Mouse (Mus musculus) intestine, embryonic 16.5 days (tissue): ENCODE measurements at regions not wholly inside any gene's neighbourhood (a gene's known extent, or its start where the extent isn't known, plus 50 kb on each side); places are given as distances from the start of the nearest gene placed in this dataset.

Experiments
- ATAC-seq: fragments of 200-750 bp; cut with Nextera tagmentation; 2 replicates; pipeline ENCODE4 v1.8.0; 2017; ENCODE audit warnings: moderate TSS enrichment, moderate library complexity
- H3K27ac ChIP-seq: fragments of 300-500 bp; sonication (generic); 2 replicates; pipeline ENCODE4 v1.5.1; 2014; ENCODE audit warnings: mild to moderate bottlenecking, low read length
- H3K27me3 ChIP-seq: fragments of 300-500 bp; sonication (generic); replicated peaks from 2 replicates; pipeline ENCODE4 v1.6.1; 2014; ENCODE audit warnings: low read length, control low read depth, mixed read lengths; ENCODE audit not compliant: control insufficient read depth, insufficient read depth
- H3K36me3 ChIP-seq: fragments of 300-500 bp; sonication (generic); 2 replicates; pipeline ENCODE4 v1.6.1; 2014; ENCODE audit warnings: low read length, control low read depth; ENCODE audit not compliant: control insufficient read depth, insufficient read depth
- H3K4me1 ChIP-seq: fragments of 300-500 bp; sonication (generic); 2 replicates; pipeline ENCODE4 v1.6.1; 2014; ENCODE audit warnings: low read length, control low read depth, mixed read lengths; ENCODE audit not compliant: control insufficient read depth, insufficient read depth
- H3K4me2 ChIP-seq: fragments of 300-500 bp; sonication (generic); 2 replicates; pipeline ENCODE4 v1.6.1; 2014; ENCODE audit warnings: low read depth, low read length, control low read depth
- H3K4me3 ChIP-seq: fragments of 300-500 bp; sonication (generic); 2 replicates; pipeline ENCODE4 v1.5.1; 2014; ENCODE audit warnings: mild to moderate bottlenecking, low read length
- H3K9ac ChIP-seq: fragments of 300-500 bp; sonication (generic); 2 replicates; pipeline ENCODE4 v1.6.1; 2014; ENCODE audit warnings: low read depth, low read length
- H3K9me3 ChIP-seq: fragments of 300-500 bp; sonication (generic); 2 replicates; pipeline ENCODE4 v1.6.1; 2016; ENCODE audit warnings: low read length, control low read depth; ENCODE audit not compliant: control insufficient read depth
- WGBS: fragments of 180-500 bp; shearing (Covaris S2); extraction: QIAGEN DNeasy Blood & Tissue Kit; methylation state at CpG from one replicate; pipeline ENCODE4 v1.1.7; 2014; 5-methylcytosine and 5-hydroxymethylcytosine counted together

DNA sequence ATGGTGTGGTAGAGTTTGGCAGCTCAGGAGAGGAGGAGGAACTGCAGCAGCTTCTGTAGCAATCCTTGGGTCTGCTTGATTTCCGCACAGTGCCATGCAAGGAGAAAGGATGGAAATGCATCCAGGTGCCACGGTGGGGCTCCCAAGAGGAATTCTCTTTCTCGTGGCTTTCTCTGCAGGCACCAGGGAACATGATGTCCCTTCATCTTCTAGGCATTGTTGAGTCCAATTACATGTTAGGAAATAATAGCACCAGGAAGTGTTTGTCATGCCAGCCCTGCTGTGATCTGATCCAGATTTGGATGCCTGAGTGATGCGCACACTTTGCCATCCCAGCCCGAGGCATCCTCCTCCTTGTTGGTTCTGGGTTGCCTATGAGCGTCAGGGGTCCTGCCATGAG, 72.6 kb upstream of the Agap1 start:
- no peaks in the 10 kb centered on the region for H3K4me1 ChIP-seq
- H3K27me3 ChIP-seq = no peaks in the 10 kb centered on the region
- no peaks in the 10 kb centered on the region for H3K9me3 ChIP-seq
- WGBS = 78% methylated on average over 6 of the region's 6 CpGs
- no peaks in the 10 kb centered on the region for H3K36me3 ChIP-seq
- H3K27ac ChIP-seq = no peak overlapping the region
- no peak overlapping the region for H3K4me2 ChIP-seq
- H3K9ac ChIP-seq = no peak overlapping the region
- no peak overlapping the region for H3K4me3 ChIP-seq
- no peak for ATAC-seq

DNA sequence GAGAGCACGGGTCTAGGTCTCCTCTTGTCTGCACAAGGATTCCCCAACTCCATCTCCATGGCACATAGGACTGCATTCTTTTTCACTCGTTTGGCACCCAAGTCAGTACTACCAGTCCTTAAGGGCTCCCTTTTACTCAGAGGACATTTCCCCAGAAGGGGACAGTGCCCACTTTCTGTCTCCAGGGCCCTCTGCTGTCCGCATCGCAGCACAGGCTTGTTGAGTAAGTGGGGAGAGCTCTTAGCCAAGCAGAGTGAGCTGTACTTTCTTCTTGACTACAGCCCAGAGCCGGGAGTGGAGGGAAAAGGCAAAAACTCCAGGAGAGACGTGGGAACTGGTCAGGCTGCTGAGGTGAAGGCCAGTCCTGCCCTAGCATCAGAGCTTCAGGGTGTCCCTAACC, 69.5 kb upstream of the Agap1 start:
- Histone ChIP-seq H3K4me2 (no peak overlapping the region), H3K9ac (no peak overlapping the region), H3K4me3 (no peak overlapping the region), H3K27ac (no peak overlapping the region), H3K27me3 (no peaks in the 10 kb centered on the region), H3K4me1 (no peaks in the 10 kb centered on the region), H3K36me3 (no peaks in the 10 kb centered on the region), H3K9me3 (no peaks in the 10 kb centered on the region)
- ATAC-seq = no peak
- WGBS = 70% methylated on average over 6 of the region's 6 CpGs

DNA sequence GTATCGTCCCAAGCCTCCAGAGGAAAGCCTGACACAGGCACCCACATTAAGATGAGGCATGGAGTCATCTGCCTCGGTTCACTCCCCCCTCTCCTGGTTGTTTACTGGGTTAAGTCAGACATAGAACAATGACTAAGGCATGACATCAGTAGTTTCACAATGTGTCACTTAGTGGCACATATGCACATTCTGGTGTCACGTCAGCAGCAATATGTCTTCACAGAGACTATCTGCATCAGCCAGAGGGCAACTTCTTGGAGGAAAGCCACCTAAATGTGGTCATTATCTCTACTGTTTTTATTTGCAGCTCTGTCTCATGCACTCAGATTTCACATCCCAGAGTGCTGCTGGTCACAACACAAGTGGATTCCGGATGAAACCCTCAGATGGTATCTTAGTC, 61.9 kb upstream of the Agap1 start:
- Histone ChIP-seq H3K4me2 (no peak overlapping the region), H3K27ac (no peak overlapping the region), H3K4me1 (no peaks in the 10 kb centered on the region), H3K9me3 (no peaks in the 10 kb centered on the region), H3K4me3 (no peak overlapping the region), H3K9ac (no peak overlapping the region), H3K36me3 (no peaks in the 10 kb centered on the region), H3K27me3 (no peaks in the 10 kb centered on the region)
- WGBS = 77% methylated on average over 4 of the region's 4 CpGs
- no peak for ATAC-seq

DNA sequence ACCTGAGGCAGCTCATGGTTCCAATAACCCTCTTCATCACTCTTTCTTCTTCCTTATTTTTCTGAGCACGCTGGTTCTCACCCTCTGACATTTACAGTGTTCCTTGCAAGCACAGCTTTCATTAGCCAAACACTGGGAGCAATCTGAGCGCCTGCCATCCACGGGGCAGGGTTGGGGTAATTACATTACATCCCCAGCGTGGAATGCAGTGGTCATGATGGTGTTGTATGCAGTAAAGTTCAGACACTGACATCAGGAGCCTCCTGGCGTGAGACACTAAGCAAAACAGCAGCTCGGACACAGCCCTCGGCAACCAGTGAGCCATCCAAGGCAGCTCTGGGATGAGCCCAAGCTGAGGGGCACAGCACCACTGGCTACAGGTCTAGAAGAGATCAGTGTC, 60.1 kb upstream of the Agap1 start:
- ATAC-seq = no peak

DNA sequence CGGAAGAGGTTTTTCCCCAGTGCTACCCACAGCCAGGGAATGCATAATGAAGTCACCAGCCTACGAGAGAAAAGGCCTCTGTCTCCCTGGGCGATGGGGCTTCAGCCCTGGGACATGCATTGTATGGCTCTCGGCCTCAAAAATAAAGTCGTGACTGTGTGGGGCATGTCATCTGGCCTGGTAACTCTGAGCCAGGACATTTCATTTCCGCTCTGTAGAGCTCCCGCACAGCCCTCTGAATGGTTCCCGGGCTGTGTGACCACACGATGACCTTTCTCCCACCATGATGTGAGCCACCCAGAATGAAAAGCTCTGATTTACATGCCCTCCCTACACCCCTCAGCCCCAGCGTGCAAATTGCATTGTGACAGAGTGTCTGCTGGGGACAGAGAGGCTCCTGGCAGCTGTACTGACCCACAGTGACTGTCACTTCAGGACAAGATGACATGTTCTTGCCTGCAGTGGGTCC, 53.8 kb upstream of the Agap1 start:
- Histone ChIP-seq H3K4me2 (no peak overlapping the region), H3K27me3 (no peaks in the 10 kb centered on the region), H3K36me3 (no peaks in the 10 kb centered on the region), H3K4me3 (no peak overlapping the region), H3K9ac (no peak overlapping the region), H3K27ac (no peak overlapping the region), H3K9me3 (no peaks in the 10 kb centered on the region), H3K4me1 (no peaks in the 10 kb centered on the region)
- WGBS = 62% methylated on average over 10 of the region's 10 CpGs
- ATAC-seq = no peak

More for the DNA sequence above, 60.1 kb upstream of the Agap1 start:
- Histone ChIP-seq H3K4me1 (no peaks in the 10 kb centered on the region), H3K4me2 (no peak overlapping the region), H3K4me3 (no peak overlapping the region), H3K36me3 (no peaks in the 10 kb centered on the region), H3K9ac (no peak overlapping the region), H3K9me3 (no peaks in the 10 kb centered on the region), H3K27me3 (no peaks in the 10 kb centered on the region), H3K27ac (no peak overlapping the region)
- WGBS = 38% methylated on average over 7 of the region's 7 CpGs

DNA sequence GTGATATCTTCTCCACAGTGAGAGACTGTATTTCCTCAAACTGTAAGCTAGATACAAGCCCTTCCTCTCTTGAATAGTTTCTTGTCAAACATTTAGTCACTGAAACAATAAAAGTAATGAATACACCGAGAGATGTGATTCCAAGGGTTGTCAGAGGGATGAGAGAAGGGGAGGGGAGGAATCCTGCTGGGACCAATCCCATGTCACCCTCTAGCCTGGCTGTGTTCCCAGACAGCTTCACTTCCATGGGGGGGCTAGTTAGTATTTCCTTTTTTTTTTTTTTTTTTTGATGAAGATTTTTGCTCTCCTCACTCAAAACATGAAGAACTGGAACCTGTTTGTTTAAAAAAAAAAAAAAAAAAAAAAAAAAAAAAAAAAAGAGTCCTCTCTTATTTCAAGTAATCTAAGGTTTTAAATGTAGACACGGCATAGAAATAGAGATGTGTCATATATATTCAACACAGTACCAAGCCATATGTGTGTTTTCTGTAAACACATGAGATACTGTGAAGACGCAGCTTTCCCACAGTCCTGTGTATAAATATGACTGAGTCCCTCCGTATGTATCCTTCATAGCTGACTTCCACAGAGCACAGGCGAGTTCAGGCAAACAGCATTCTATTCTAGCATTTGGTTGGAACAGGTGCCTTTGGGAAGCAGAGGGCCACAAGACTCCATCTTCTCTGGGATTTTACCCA, 51.9 kb upstream of the Agap1 start:
- no peaks in the 10 kb centered on the region for H3K36me3 ChIP-seq
- ATAC-seq = no peak
- no peaks in the 10 kb centered on the region for H3K9me3 ChIP-seq
- WGBS = 71% methylated on average over 5 of the region's 5 CpGs
- no peak overlapping the region for H3K4me3 ChIP-seq
- H3K4me2 ChIP-seq = no peak overlapping the region
- no peak overlapping the region for H3K9ac ChIP-seq
- H3K27me3 ChIP-seq = no peaks in the 10 kb centered on the region
- H3K27ac ChIP-seq = no peak overlapping the region
- no peaks in the 10 kb centered on the region for H3K4me1 ChIP-seq

DNA sequence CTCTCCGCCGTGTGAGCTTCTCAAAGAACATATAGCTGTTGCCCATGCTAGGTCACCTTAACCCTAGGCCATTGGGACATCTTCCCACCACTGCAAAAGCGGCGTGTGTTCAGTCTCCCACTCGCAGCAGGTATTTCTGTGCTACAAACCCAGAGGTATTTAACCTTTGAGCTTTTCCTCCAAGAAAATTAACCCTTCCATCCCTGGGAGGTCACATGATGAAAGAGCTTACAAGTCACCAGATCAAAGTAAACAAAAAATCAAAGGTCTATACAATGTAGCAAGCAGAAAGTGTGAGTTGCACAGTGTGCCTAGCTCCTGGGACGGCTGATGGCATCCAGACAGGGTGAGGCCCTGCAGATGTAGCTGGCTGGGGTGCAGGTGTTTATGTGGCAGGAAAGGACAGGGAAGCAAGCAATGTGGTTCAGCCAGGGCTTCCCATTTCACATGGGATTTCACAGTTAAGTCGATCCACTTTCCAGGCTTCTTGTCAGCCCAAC, 51.0 kb upstream of the Agap1 start:
- Histone ChIP-seq H3K4me2 (no peak overlapping the region), H3K36me3 (no peaks in the 10 kb centered on the region), H3K9ac (no peak overlapping the region), H3K4me3 (no peak overlapping the region), H3K27me3 (no peaks in the 10 kb centered on the region), H3K9me3 (no peaks in the 10 kb centered on the region), H3K4me1 (no peaks in the 10 kb centered on the region), H3K27ac (no peak overlapping the region)
- peak; percentile 65; the same call in 1 of the 2 replicates for ATAC-seq
- WGBS = 42% methylated on average over 7 of the region's 7 CpGs
